Mouse (Mus musculus): ENCODE data around the gene Olfr74.

DNA sequence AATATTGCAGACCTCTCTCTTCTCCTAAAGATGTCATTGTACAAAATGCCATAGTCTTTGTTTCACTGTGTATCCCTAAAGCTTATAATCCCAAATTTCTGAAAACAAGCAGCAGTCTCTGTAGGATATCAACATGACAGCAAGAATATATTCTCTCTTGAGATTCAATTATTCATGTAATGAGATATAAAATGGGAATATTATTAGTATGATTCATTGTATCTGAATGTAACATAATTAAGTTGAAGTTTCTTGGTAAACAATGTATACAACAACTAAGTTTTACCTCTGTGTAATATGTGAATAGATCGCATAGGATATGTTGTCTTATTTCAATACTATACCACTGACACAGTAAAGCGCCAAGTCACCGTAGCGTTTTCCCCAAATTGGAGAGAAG, 6.3 kb downstream of the Olfr74 start, which contains the start of gene Olfr1157:
- no peak for TF ChIP-seq CTCF (IDR thresholded peaks at IDR 0.05; ENCODE audit: low read depth)
- no peak for TF ChIP-seq EP300 (IDR thresholded peaks at IDR 0.05; ENCODE audit: low read depth)

Data from liver, embryonic 14.5 days (tissue).